Mouse (Mus musculus): Measurements from ENCODE around the gene Gm43064.
A peak's percentile ranks its signal among the peaks of the same experiment; 100 is the strongest.
"Not testable (repeated sequence)": the region's sequence is repeated elsewhere in the genome, so short reads cannot be mapped to it uniquely, and the experiment has no call there.

Gene Gm43064

GRCm38 (mm10) chr3:103799507-103799906 lies 9.9 kb upstream of the Gm43064 start:
- no peak for DNase-seq (ENCODE audit: low spot score)

- DNase-seq (ENCODE audit: low spot score): no peak
Observed at GRCm38 (mm10) chr3:103801631-103802531, 7.5 kb upstream of the Gm43064 start.

DNA sequence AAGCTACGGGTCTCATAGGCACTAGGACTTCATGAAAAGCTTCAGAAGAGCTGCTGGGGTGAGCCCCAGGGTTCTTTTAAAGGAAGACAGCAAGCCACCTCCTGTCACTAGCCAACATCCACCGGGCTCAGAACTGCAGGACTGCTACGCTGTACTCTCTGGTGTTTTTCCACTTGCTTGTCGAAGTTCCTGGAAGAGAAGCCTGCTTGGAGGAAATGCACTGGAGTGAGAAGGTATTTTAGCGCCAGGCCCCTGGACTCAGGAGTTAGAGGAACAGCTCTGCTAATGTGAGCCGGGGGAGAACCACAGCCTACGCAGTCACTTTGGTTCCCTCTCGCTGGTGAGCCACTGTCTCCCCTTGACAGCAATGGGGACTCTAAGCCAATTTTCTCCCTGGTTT lies 6.5 kb upstream of the Gm43064 start:
- DNase-seq (ENCODE audit: low spot score): no peak

DNA sequence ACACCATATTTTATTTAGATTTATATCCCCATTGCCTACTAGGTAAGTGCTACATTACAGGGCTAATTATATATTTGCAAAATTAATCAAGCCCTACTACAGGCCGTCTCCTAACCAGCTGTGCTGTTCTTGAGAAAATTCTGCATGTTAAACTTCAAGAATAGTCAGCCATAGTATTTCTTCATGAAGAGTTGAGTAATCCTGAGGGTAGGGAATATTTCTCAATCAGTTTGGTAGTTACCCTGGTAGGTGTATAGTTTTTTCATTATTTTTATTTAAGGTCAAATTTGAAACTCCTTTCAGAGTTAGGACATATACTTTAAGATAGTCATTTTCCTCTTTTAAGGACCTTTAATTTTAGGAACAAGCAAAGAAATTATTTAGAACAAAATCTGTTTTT lies 3.7 kb upstream of the Gm43064 start:
- no peak for DNase-seq (ENCODE audit: low spot score)

- DNase-seq (ENCODE audit: low spot score): no peak
Observed at GRCm38 (mm10) chr3:103809799-103810150, 402 bp downstream of the Gm43064 start.

GRCm38 (mm10) chr3:103810967-103811366 lies 1.6 kb downstream of the Gm43064 start:
- DNase-seq (ENCODE audit: low spot score): no peak

DNA sequence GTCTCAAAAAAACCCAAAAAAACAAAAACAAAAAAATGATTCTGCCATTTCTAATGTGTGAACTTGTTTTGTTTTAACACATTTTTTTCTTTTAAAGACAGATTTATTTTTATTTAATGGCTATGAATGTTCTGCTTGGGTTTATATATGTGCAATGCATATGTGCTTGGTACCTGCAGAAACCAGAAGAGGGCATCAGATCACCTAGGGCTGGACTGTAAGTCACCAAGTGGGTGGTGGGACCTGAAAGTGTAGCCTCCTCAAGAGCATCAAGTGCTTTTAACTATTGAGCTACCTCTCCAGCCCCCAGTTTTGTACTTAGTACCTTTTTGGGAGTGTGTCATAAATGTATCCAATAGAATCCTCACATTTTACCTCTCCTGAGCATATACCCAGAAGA lies 18.2 kb downstream of the Gm43064 start:
- DNase-seq (ENCODE audit: low spot score): no peak

DNA sequence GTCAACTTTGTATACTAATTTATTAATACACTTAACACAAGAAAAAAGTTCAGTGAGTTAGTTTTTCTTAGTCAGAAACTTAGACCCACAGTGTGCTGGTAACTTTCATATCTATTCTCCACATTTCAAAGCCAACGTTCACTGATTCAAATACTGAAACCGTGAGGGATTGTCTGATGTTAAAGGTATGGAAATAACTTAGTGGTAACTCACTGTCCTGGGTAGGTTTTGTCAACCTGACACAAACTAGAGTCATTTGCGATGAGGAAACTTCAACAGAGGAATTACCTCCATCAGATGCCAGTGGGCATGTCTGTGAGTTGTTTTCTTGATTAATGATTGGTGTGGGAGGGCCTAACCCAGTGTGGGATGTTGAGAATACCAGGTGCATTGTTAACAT lies 19.7 kb downstream of the Gm43064 start:
- DNase-seq (ENCODE audit: low spot score): no peak

DNA sequence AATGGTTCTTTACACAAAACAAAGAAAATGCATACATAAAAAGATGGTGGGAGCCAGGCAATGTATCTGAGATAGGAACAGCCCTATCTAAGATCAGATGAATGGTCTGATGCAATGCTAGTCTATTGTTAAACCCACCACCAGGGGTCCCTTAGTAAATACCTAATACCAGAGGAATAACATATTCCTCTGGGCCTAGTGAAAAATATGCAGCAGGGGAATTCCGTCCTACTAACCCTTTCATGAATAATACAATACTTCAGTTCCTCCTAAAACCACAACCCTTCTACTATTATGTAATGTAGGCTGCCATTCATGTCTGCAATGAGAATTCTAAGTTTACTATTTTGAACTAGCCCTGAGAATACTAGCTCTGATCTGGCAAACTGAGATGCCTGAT lies 21.3 kb downstream of the Gm43064 start:
- not testable (repeated sequence) for DNase-seq (ENCODE audit: low spot score)

- DNase-seq (ENCODE audit: low spot score): no peak
Observed at GRCm38 (mm10) chr3:103831146-103831545, 21.8 kb downstream of the Gm43064 start.

GRCm38 (mm10) chr3:103832426-103832825 lies 23.1 kb downstream of the Gm43064 start, which contains the start of gene Bcl2l15:
TSS of gene Bcl2l15 (plus strand) at chr3:103832601.
- no peak for DNase-seq (ENCODE audit: low spot score)

DNA sequence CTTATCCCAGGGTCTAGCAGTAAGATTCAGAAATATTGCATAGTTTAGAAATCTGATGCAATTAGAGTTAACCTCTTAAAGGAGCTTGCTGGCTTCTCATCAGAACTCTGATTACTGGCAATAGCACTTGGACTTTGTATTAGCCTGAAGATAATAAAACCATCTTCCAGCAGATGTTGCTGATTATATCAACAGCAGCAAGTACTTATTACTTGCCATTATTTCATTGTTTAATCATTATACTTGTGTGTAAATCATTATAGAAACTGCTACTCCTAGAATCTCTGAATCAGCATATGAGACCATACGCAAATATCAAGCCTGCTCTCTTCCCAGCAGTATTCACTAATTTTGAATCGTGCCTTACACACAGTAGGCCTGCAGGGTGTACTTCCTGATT lies 24.6 kb downstream of the Gm43064 start:
- no peak for DNase-seq (ENCODE audit: low spot score)

DNA sequence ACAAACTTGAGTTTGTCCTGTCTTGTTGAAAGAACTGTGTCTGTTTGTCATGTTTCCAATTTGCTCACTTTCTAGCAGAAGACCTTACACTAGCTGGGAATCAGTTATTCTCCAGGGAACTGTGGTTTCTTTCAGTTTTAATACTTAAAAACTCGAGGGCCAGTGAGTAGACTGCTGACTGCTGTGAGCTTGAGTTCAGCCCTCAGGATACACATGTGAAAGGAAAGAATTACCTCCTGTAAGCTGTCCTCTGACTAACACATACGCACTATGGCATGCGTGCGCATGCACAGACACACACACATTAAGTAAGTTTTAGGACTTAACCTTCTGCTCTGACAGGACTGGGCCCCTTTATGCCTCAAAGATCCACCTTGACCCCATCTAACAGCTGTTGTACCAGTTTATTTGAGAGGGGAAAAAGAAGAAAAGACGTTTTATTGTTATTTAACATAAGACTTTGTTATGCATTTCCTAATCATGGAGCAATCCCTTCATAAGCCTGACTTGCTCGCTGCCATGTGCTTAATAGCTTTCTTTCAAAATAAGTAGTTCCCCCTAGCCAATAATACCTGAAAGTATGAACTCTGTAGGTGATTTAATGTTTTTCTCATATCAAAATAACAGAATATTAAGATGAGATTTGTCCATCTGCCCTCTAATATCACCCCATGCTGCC lies 26.0 kb downstream of the Gm43064 start:
- no peak for DNase-seq (ENCODE audit: low spot score)

DNA sequence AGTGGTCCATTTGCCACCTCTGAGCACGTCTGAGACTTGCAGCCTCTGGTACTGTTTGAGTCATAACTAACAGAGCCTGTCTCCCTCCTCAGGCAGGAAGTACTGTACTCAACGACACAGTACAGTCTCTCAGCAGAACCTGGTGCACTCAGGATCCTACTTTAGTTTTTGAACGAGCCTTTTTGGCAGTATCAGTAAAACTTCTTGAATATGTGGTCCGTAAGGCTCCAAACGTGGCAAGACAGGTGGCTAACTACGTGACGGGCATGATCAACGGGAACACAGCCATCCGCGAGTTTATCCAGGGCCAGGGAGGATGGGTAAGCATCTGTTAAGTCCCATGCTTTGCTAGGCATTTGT lies 26.6 kb downstream of the Gm43064 start:
- no peak for DNase-seq (ENCODE audit: low spot score)

GRCm38 (mm10) chr3:103836453-103836852 lies 27.1 kb downstream of the Gm43064 start:
- DNase-seq (ENCODE audit: low spot score): no peak

- no peak for DNase-seq (ENCODE audit: low spot score)
Observed at GRCm38 (mm10) chr3:103839711-103840110, 30.3 kb downstream of the Gm43064 start.

- DNase-seq (ENCODE audit: low spot score): not testable (repeated sequence)
Observed at GRCm38 (mm10) chr3:103840195-103840594, 30.8 kb downstream of the Gm43064 start.

GRCm38 (mm10) chr3:103840946-103841345 lies 31.6 kb downstream of the Gm43064 start:
- DNase-seq (ENCODE audit: low spot score): not testable (repeated sequence)

- DNase-seq (ENCODE audit: low spot score): no peak
Observed at GRCm38 (mm10) chr3:103850644-103851363, 41.4 kb downstream of the Gm43064 start.

DNA sequence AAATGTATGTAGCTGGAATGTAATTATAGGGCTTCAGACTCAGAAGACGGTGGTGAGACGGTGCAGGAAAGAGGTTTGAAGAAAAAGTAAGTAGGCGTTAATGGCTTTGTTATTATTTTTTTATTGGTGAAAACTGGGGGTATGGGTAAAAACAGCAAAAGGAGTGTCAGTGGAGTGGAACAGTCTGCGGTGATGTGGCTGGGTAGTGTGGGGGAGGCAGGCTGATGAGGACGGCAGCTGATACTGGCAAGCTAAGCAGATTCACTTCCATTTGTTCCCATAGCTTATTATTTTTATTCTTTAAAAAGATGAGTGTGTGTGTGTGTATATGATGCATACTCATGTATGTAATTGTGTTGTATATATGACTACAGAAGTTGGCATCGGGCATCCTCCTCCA lies 42.1 kb downstream of the Gm43064 start:
- DNase-seq (ENCODE audit: low spot score): no peak

DNA sequence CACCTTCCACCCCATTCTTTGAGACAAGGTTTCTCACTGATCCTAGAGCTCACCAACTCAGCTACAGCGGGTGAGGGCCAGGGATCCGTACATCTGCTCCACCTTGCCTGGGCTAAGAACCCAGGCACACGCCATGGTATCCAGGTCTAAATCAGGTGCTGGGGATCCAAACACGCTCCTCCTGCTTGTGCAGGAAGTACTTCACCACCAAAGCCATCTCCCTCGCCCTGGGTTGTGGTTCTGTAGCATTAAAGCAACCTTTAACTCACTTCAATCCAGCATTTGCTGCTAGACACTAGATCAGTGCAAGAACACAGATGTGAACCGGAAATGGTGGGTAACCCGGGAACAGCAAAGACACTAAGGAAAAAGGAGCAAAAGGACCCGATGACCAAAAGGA lies 42.5 kb downstream of the Gm43064 start:
- no peak for DNase-seq (ENCODE audit: low spot score)

- peak; percentile 46 for DNase-seq (ENCODE audit: low spot score)
Observed at GRCm38 (mm10) chr3:103852565-103853299, 43.4 kb downstream of the Gm43064 start.

Measured in embryo, embryonic 10.5 days (tissue).